Mouse (Mus musculus) CD4-positive, CD25-positive, alpha-beta regulatory T cell, adult 4 months (primary cell): ENCODE measurements around the gene Muc13. TPM values are rescaled to one million over a fixed set of nuclear protein-coding genes. Genes with fewer than 3 reads are reported as not detected.

Source experiments
- ATAC-seq: one replicate; pipeline ENCODE4 v1.8.0; 2017
- polyA plus RNA-seq, 2 experiments: library from polyadenylated mRNA; unstranded; fragments of 100-300 nt; shearing (Covaris generic); gene quantifications; one replicate each; pipeline ENCODE4 v1.2.1; 2017

The Muc13 gene
- polyA plus RNA-seq, 2 experiments from 2014 or later: 0.33 TPM; not detected in 1

DNA sequence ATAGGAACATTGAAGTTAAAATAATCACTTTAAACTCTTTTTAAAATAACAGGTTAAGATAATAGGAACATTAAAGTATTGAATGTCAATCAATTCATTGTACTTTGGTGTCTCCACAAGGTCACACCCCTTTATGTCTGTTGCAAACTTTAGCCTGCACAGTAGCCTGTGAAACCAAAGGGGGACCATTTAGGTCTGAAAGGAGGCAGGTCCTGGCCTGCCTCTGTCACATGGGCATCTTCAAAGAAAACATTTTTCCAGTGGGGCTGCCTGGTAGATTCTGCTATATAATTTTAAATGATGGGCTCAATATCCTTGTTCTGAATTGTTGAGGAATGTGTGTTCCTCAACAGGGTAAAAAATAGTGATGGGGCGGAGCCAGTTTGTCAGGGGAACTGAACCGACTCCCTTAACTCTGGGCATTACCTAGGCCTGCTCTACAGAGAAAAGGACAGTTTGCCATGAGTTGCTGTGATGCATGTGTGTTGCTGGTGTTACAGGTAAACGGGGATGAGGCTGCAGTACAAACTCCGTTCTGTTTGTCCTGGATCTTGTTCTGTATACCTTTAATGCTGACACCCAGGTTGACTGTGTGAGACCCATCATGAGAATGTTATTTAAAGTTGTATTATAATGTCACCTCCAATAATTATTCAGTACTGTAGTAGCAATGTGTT, 22.9 kb upstream of the Muc13 start:
- ATAC-seq: no peak

DNA sequence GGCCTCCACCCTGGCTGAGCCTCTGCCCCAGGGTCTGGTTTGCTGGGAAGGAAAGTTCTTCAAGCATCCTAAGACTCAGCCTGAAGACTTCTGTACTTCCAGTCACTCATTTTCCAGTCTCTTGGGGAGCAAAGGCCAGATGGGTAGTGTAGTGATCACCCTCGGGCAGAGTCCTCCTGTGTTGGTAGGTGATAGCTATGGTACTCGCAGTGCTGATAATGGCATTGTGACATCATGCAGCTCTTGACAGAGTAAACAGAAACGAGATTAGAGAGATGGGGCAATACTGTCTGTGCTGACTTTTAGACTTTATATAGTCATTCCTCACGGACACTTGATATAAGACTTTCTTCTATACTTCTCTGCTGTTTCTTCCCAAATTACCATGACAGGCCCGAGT, 21.0 kb upstream of the Muc13 start:
- no peak for ATAC-seq

DNA sequence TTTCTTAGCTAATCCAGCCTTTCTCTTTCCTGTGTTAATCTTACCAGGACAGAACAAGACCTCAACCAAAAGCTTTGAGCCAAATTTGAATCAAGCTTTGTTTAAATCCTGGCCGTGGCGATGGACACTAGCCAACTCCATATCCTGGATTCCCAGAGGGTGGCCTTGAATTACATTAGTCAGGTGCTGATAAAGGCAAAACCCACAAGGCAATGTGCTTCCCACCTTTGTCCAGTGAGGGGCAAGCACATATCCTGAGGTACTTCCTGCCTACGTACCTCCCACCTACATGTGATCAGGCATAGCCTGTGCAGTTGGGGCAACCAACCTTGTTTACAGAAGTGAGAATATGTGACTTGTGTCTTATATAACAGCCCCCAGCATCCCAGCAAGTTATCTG, 18.9 kb upstream of the Muc13 start:
- ATAC-seq: no peak

DNA sequence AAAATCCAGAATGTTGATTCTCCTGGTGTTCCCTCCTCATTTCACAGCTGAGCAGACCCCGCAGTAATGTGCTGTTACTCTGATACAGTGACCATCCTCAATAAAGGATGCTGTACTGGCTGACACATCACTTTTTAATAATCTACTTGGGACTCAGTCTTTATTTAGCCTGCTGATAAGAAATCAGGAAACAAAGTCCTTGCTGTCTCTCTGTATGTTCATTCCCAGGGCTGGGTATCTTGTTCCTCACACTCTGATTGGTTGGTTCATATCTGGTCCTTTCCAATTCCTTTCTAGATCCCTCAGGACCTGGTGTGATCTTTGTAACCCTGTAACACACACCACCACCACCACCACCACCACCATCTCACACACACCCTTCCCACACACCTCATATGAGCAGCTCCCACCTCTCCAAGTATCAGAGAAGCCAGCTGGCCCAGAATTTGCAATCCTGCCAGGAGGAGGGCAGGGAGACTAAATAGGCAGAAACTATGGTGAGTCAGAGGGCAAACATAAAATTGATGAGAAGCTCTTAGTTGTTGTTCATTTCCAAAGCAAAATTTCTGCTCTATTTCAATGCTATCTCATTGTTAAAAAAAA, 18.0 kb upstream of the Muc13 start:
- ATAC-seq: no peak

- no peak for ATAC-seq
Measured at GRCm38 (mm10) chr16:33776766-33777529, 16.9 kb upstream of the Muc13 start.

DNA sequence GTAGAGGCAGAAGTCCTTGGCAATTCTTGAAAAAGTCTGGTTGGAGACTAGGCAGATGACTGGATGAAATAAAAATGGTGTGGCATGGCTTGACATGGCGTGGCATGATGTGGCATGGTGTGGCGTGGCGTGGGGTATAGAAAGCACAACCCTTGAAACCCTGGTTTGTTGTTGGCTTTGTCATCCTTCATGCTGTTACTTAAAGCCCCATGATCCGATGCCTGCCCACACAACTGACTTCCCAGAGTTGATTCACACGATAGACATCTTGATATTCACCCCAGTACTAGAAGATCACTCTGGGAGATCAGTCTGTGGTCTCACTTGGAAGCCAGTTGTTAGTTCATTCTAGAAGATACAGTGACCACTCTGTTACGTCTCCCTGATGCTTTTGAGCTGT, 16.2 kb upstream of the Muc13 start:
- ATAC-seq: no peak

DNA sequence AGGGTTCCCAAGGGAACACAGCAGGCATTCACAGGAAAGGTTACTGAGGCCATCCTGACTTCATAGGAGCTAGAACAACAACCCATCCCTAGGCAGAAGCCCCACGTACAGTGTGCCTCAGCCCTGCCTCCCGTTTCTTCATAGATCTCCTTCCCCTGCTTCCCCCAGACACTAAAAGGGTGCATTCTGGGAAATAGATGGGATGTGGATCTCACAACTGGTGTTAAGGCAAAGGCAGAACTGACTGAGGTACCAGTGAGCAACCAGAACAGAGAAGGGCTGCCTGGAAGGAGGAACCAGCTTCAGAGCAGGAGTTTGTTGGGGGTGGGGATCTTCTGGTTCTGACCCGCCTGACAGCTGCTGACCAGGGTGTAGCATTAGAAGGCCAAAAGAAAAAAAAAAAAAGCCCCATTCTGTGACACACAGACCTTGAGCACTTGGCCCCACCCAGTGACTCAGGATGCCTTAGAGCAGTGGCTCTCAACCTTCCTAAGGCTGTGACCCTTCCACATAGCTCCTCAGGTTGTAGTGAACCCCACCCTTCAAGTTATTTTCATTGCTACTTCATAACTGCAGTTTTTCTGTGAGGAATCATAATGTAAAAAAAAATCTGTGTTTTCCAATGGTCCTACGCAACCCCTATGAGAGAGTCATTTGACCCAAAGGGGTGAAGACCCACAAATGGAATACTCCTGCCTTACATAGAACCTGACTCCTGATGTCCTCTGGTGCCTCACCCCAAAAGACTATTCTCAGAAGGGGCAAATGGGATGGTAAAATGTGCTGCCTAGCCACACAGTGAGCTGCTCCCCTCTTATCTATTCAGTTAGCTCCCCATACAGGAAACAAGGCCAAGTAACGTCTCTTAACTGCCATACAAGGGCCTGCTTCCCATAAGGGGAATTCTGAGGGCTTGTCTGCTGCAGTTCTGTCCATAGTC, 11.8 kb upstream of the Muc13 start:
- no peak for ATAC-seq

DNA sequence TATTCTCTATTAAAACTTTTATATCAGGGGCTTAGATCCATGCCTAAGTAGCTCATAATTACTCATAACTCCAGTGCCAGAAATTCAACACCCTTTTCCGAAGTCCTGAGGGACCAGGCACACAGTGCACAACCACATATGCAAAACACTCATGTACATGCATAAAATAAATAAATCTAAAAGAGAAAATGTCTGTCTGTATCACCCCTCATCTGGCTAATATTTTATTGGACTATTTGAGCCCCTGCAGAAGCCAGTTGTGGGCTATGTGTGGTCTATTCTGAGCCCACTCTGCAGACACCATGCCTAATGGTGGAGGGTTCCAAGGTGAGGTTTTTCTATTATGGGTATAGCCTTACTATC, 11.1 kb upstream of the Muc13 start:
- ATAC-seq: no peak

DNA sequence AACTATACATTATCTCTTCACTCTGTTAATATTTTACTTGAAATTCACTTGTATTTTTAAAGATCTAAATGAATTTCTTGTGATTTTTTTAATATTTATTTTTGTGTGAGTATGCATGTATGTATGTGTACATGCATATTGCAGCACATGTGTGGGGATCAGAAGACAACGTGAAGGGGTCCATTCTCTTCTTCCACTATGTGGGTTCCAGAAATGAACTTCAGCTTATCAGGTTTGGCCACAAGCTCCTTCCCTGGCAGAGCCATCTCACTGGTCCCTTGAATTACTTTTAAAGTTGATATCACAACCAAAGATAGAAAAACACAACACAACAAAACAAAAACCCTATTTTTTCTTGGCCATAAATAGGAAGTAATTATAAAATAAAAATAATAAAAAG, 9.3 kb upstream of the Muc13 start:
- no peak for ATAC-seq

- ATAC-seq: peak; percentile 89
Measured at GRCm38 (mm10) chr16:33785092-33785704, 8.6 kb upstream of the Muc13 start.

DNA sequence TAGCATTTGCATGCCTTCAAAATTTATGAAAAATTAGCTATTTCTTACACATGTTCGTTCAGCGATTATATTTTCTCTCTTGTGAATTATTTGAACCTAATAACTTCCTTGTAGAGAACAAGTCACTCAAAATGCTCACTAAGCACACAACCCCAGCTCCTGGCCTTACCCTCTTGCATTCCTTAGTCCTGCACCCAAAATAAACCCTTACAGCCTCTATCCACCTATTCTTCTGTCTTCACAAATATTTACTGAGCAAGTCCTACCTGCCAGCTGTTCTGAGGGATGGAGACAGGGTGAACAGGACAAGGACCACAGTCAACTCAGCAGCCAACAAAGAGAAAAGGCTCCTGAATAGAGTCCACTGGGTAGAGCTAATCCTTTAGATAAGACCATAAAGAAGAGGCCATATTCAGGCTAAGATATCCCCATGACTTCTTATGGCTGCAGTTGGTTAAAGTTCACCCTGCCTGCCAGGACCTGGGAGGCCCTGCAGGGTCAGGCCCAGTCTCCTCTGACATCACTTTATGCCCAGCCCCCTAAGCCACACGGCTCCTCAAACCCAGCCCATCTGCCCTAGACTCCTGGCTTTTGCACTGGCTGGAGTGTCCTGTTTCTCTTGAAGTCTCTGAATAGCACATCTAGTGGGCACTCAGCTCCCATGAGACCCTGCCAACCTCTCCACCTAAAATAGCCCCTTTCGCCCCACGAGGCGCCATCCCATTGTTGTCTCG, 7.0 kb upstream of the Muc13 start:
- no peak for ATAC-seq

GRCm38 (mm10) chr16:33795106-33795505, 1.3 kb downstream of the Muc13 start:
- ATAC-seq: no peak

- peak; percentile 41 for ATAC-seq
Measured at GRCm38 (mm10) chr16:33795887-33796286, 2.0 kb downstream of the Muc13 start.

GRCm38 (mm10) chr16:33796756-33797155, 2.9 kb downstream of the Muc13 start:
- ATAC-seq: no peak

- no peak for ATAC-seq
Measured at GRCm38 (mm10) chr16:33797860-33798259, 4.0 kb downstream of the Muc13 start.

- no peak for ATAC-seq
Measured at GRCm38 (mm10) chr16:33810002-33810401, 16.2 kb downstream of the Muc13 start.

- ATAC-seq: no peak
Measured at GRCm38 (mm10) chr16:33818413-33819165, 24.8 kb downstream of the Muc13 start.

- ATAC-seq: peak; percentile 74
Measured at GRCm38 (mm10) chr16:33820269-33821178, 26.7 kb downstream of the Muc13 start.

GRCm38 (mm10) chr16:33824603-33825002, 30.8 kb downstream of the Muc13 start:
- ATAC-seq: no peak

DNA sequence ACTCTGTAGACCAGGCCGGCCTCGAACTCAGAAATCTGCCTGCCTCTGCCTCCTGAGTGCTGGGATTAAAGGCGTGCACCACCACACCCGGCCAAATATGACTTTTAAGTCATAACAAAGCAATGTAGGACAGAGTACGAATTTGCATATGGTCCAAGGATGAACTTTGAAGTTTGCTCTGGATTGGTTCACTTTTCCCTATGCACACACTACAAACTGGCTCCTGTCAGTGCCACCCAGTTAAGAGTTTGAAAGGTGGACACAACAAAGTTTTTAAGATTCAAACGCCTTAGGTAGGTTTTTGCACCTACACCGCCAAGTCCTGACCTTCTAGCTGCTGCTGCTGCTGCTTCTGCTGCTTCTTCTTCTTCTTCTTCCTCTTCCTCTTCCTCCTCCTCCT, 34.7 kb downstream of the Muc13 start:
- no peak for ATAC-seq
